ENCODE assay signal across 8 mouse cellular contexts in genomic region chr15:82293271-82293711, GRCm38 (mm10). TPM values are rescaled to one million over a fixed set of nuclear protein-coding genes. Genes with fewer than 3 reads are reported as not detected.
DNase-seq lines count a peak whose midpoint lies in the region; ATAC-seq lines count a peak whose summit lies in the region.
"Had no signal": no experiment of that assay in that cellular context is flagged by ENCODE, and none has a peak within 500 bp of the region (broad histone marks: within the 10 kb centered on the region; RNA-seq: fewer than 3 reads in every experiment).

No protein-coding gene starts in this region.

- no peak overlapping the region for H3K4me3 ChIP-seq in limb, embryonic 15.5 days

- no peak overlapping the region for H3K9ac ChIP-seq in limb, embryonic 15.5 days

- WGBS in limb, embryonic 15.5 days = 19% methylated on average over 7 of the region's 7 CpGs

- H3K9me3 ChIP-seq in limb, embryonic 15.5 days = no peaks in the 10 kb centered on the region

- ATAC-seq in granulocyte monocyte progenitor cell, adult 5-6 weeks (replicated peaks; ENCODE audit: poor library complexity, severe bottlenecking) = peak; percentile 52
- no peak for ATAC-seq in limb, embryonic 15.5 days (ENCODE audit: insufficient number of reproducible peaks, low FRiP score, low TSS enrichment, low read depth)

- 0 out of 2 replicates have a peak, but pooled peaks cover 5% of the 10 kb centered on the region for H3K36me3 ChIP-seq in limb, embryonic 15.5 days

- no peaks in the 10 kb centered on the region for H3K27me3 ChIP-seq in limb, embryonic 15.5 days

- DNase-seq in thymus, postnatal 4 days = peak; percentile 18
- DNase-seq in thymus, postnatal 25 days = no peak
- DNase-seq in frontal cortex, postnatal 10 days (ENCODE audit: low spot score in 2 of 2) = no peak
- DNase-seq in left cerebral cortex, postnatal 25 days (ENCODE audit: low spot score in 2 of 2) = no peak
- no peak for DNase-seq in gastrocnemius, postnatal 4 days (ENCODE audit: low spot score in 2 of 2)

- peak overlapping the region; percentile 31 for H3K4me2 ChIP-seq in limb, embryonic 15.5 days

- intact Hi-C loops in left cerebral cortex, postnatal 25 days (cut with DNase I) = loop anchor here (10.0 kb wide), 1 partner anchor 122 kb away; no protein-coding TSS in a partner anchor

- peaks cover 8% of the 10 kb centered on the region for H3K4me1 ChIP-seq in limb, embryonic 15.5 days

- no peak overlapping the region for H3K27ac ChIP-seq in limb, embryonic 15.5 days

RNA-seq across cellular contexts. Expression of gene Wbp2nl, which starts 5.5 kb away (rescaled TPM):
- 0.52 TPM in 1 of 2 replicates, not detected in the other for total RNA-seq in granulocyte monocyte progenitor cell, adult 5-6 weeks (2014; fragmentation: Nextera tagmentation)
- not detected in 2 replicates for total RNA-seq in granulocyte monocyte progenitor cell, adult 5-6 weeks (2017)
- polyA plus RNA-seq in limb, embryonic 15.5 days (2015; fragmentation: Nextera tagmentation; extraction: Ambion mirVana) = 0.10 and 0.12 TPM in 2 replicates
- total RNA-seq in left cerebral cortex, postnatal 25 days (2021) = not detected
- not detected for total RNA-seq in gastrocnemius, postnatal 4 days (2021)
- polyA plus RNA-seq: small intestine, adult 2 months had no signal

RNA-seq across cellular contexts. Expression of gene Sept3, which starts 18.6 kb away (rescaled TPM):
- 0.28 and 1.1 TPM in 2 replicates for total RNA-seq in granulocyte monocyte progenitor cell, adult 5-6 weeks (2014; fragmentation: Nextera tagmentation)
- 0.13 and 0.67 TPM in 2 replicates for total RNA-seq in granulocyte monocyte progenitor cell, adult 5-6 weeks (2017)
- polyA plus RNA-seq in limb, embryonic 15.5 days (2015; fragmentation: Nextera tagmentation; extraction: Ambion mirVana) = 5.5 and 8.4 TPM in 2 replicates
- total RNA-seq in left cerebral cortex, postnatal 25 days (2021) = 100 to 1,000 TPM; 436 to 478 TPM
- 1 to 10 TPM; 1.2 to 1.9 TPM for total RNA-seq in gastrocnemius, postnatal 4 days (2021)

RNA-seq across cellular contexts. Expression of gene 1500009C09Rik, which starts 41.1 kb away (rescaled TPM):
- total RNA-seq in granulocyte monocyte progenitor cell, adult 5-6 weeks (2014; fragmentation: Nextera tagmentation) = not detected in 2 replicates
- not detected in 2 replicates for total RNA-seq in granulocyte monocyte progenitor cell, adult 5-6 weeks (2017)
- not detected in 2 replicates for polyA plus RNA-seq in limb, embryonic 15.5 days (2015; fragmentation: Nextera tagmentation; extraction: Ambion mirVana)
- 100 to 1,000 TPM in 1 of 2 experiments, 10 to 100 TPM in 1; 99.5 to 102 TPM for total RNA-seq in left cerebral cortex, postnatal 25 days (2021)
- total RNA-seq in gastrocnemius, postnatal 4 days (2021) = not detected

RNA-seq across cellular contexts. Expression of gene Naga, which starts 45.4 kb away (rescaled TPM):
- total RNA-seq in granulocyte monocyte progenitor cell, adult 5-6 weeks (2014; fragmentation: Nextera tagmentation) = 45.0 and 63.1 TPM in 2 replicates
- 34.0 and 50.4 TPM in 2 replicates for total RNA-seq in granulocyte monocyte progenitor cell, adult 5-6 weeks (2017)
- 56.6 and 62.5 TPM in 2 replicates for polyA plus RNA-seq in limb, embryonic 15.5 days (2015; fragmentation: Nextera tagmentation; extraction: Ambion mirVana)
- total RNA-seq in left cerebral cortex, postnatal 25 days (2021) = 10 to 100 TPM; 30.4 to 38.0 TPM
- total RNA-seq in gastrocnemius, postnatal 4 days (2021) = 10 to 100 TPM; 42.0 to 44.4 TPM

RNA-seq across cellular contexts. Expression of gene Pheta2, which starts 45.5 kb away (rescaled TPM):
- total RNA-seq in granulocyte monocyte progenitor cell, adult 5-6 weeks (2014; fragmentation: Nextera tagmentation) = 2.7 and 5.4 TPM in 2 replicates
- 1.9 and 4.1 TPM in 2 replicates for total RNA-seq in granulocyte monocyte progenitor cell, adult 5-6 weeks (2017)
- 22.9 and 25.0 TPM in 2 replicates for polyA plus RNA-seq in limb, embryonic 15.5 days (2015; fragmentation: Nextera tagmentation; extraction: Ambion mirVana)
- under 1 TPM; 0.46 to 0.53 TPM for total RNA-seq in left cerebral cortex, postnatal 25 days (2021)
- total RNA-seq in gastrocnemius, postnatal 4 days (2021) = 10 to 100 TPM in 1 of 2 experiments, 1 to 10 TPM in 1; 8.7 to 10.9 TPM

Comparison
In these comparisons a context has a peak if more than half of its experiments do, and no peak if none do; other contexts are left out.
1. RNA of gene Sept3, which starts 18.6 kb away (total RNA-seq): 436 to 478 TPM in left cerebral cortex, postnatal 25 days; 1.2 to 1.9 TPM in gastrocnemius, postnatal 4 days and 0.13 to 1.1 TPM in granulocyte monocyte progenitor cell, adult 5-6 weeks; every median in the first group is over 100 times any median in the second.
2. RNA of gene 1500009C09Rik, which starts 41.1 kb away (total RNA-seq): 99.5 to 102 TPM in left cerebral cortex, postnatal 25 days; not detected in granulocyte monocyte progenitor cell, adult 5-6 weeks and not detected in gastrocnemius, postnatal 4 days; every median in the first group is over 100 times any median in the second.